Mouse (Mus musculus) thymus, postnatal 4 days (tissue): ENCODE data around the gene Ppp1r1b.

ENCODE experiments used
- DNase-seq: peaks from one replicate; pipeline ENCODE4 v3.0.0; 2021

Ppp1r1b gene

DNA sequence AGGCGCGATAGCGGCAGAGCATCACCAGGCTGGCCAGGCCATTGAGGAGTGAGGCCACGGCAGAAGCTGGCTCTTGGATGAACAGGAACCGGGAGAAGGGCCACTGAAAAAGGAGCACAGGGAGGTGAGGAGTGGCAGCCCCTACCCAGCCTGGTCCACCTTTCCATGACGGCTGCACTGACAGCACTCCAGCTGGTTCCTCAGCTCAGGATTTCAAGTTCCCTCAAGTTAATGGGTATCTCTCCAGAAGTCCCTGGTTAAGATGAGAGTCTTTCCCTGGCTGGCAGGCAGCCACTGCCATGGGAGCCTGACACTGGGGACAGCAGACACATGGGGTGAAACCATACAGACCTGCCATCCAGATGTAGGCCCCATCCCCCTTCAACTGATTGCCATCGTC lies 49.7 kb downstream of the Ppp1r1b start:
- DNase-seq, result no peak

- DNase-seq, result peak; percentile 89
Observed at GRCm38 (mm10) chr11:98400161-98400726, 52.0 kb downstream of the Ppp1r1b start, which contains the start of gene Pgap3. Gene Pgap3, minus strand, starts transcription at chr11:98400490.

GRCm38 (mm10) chr11:98400816-98401215 lies 52.6 kb downstream of the Ppp1r1b start:
- DNase-seq, result no peak

DNA sequence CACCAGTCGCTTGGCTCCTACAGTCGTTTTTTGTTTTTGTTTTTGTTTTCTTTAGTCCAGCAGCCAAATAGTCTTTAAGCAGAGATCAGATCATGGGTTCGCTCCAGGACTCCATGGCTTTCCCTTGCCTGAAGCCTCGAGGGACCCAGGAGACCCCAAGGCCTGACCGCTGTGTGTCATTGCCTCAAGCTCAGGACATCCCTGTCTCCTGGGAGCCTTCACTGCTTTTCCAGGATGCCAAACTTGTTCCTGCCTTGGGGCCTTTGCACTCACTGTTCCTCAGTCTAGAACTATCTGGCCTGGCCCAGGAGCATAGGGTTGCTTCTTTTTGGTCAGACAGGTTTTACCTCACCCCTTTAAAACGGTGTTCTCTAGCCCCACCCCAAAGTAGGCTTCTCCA lies 58.4 kb downstream of the Ppp1r1b start:
- DNase-seq, result no peak
